Mouse (Mus musculus): ENCODE measurements around the gene Upp2.

Upp2 gene

DNA sequence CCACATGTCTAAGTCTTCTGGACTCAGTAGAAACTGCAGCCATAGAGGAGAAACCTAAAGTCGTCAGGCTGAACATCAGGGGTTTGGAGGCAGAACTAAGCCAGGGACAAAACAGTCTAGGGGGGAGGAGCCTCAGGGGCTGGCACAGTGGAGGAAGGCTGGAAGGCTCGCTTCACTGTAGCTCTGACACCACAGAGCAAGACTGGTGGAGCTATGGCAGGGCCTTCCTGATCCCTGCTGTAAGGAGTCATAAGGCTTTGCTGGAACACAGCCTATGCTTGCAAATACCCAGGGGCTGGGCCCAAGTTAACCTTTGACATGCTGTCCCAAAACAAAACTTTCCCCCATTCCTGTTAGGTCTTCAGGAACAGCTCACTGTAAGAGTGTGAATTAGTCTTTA, 185.8 kb downstream of the Upp2 start:
- DNase-seq (ENCODE audit: low spot score in 2 of 2) = no peak

GRCm38 (mm10) chr2:58754736-58755135, 187.6 kb downstream of the Upp2 start:
- no peak for DNase-seq (ENCODE audit: low spot score in 2 of 2)

DNA sequence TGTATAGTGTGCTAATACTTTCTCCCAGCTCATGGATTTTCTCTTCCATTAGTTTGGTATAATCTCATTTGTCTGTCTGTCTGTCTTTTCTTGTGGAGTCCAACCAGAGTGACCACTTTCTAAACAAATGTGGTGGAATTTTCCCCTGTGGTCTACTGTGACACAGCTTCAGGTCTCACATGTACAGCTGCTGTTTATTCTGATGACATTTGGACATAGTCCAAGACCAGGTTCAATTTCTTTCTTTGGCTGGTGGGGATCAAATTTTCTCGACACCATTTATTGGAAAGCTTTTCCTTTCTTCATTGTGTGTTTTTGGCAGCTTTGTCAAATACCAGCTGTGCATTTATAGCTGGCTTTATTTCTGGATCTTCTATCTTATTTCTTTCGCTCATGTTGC, 191.0 kb downstream of the Upp2 start:
- no peak for DNase-seq (ENCODE audit: low spot score in 2 of 2)

DNA sequence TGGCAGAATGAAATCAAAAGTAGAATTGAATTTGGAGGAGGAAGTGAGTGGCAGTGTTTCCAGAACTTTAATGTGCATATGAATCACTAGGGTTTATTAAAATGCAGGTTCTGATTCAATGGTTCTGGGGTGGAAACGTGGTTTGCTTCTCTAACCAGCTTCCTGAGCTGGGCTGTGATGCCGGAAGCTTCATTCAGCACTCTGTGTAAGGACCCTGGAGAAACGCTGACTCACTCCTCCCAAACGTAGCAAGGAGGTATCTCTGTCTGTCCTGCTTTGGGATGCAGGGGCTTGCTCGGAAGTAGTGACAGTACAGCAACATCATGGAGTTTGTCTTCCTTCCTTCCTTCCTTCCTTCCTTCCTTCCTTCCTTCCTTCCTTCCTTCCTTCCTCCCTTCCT, 192.6 kb downstream of the Upp2 start:
- DNase-seq (ENCODE audit: low spot score in 2 of 2) = peak in 1 of 2 experiments; percentile 2

DNA sequence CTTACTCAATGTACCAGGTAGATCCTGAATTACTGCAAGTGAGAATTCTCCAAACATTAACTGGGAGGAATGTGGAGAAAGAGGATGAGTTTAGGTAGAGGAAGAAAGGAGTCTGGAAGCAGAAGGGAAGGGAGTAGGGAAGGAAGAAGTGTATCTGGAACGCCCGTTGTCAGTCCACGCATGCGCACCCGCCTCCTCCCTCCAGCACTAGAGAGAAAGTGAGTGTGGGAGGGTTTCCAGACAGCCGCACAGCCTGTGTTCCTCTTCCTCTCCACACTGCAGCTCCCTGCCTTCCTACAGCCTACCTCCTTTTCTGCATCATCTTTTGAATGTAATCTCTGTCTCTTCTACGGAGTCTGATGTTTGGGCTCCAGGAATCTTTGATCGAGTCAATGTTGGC, 198.0 kb downstream of the Upp2 start:
- peak; percentile 69 to 70 for DNase-seq (ENCODE audit: low spot score in 2 of 2)

- DNase-seq (ENCODE audit: low spot score in 2 of 2) = peak in 1 of 2 experiments; percentile 2
Observed at GRCm38 (mm10) chr2:58773833-58774232, 206.7 kb downstream of the Upp2 start.

DNA sequence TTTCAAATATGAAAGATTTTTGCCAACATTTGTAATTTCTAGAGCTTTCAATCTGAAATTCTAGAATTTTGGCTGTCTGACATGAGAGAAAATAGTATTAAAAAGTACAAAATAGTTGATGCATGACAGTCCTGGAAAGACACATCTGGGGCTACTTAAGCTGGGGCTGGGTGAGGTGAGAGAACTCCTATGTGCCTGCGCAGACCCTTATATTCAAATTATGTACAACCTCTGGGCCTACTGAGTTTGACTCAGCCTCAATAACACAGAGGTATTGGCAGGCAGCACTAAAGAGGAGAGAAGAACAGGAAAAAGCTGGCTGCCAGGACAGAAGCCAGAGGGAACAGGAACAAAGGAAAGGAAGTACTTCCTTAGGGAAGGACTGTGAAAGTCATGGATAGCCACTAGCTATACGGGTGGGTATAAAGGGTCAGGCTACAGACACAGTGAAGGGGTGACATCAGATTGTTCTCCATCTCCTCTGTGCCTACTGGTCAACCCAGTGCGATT, 211.9 kb downstream of the Upp2 start:
- DNase-seq (ENCODE audit: low spot score in 2 of 2) = no peak

GRCm38 (mm10) chr2:58783526-58783925, 216.4 kb downstream of the Upp2 start:
- DNase-seq (ENCODE audit: low spot score in 2 of 2) = no peak

DNA sequence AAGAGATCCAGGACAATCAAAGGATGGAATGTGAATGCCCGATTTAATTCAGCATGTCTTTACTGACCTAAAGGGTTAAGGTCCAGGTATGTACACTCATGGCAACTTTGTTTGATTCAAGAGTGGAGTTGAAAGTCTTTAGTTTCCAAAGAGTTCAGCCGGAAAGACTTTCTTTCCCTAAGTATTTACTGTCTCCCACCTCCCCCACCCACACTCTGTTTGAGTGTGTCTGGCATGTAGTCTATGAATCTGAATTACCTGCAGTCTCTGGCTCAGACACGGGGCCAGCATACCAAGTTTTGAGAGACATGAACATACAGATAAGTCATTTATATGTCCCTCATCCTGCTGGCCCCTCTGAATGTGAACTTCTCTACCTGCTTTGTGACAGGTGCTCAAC, 219.1 kb downstream of the Upp2 start:
- no peak for DNase-seq (ENCODE audit: low spot score in 2 of 2)

DNA sequence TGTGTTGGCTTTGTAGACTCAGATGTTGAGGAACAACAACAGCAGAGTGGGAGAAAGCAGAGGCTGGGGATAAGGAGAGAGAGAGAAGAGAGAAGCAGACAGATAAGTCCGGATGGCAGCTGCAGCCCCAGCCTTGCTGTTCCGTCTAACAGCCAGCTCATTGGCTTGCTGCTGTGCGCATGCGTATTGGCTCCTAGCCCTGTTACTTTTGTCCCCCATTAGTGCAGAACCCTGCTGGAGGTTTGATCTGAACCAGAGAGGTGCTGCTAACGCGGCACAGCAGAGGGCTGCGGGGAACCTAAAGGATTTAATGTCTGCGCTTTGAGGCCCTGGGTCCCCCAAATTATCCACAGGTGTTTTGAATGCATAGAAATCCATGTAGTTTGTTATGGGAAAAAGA, 219.6 kb downstream of the Upp2 start:
- no peak for DNase-seq (ENCODE audit: low spot score in 2 of 2)

DNA sequence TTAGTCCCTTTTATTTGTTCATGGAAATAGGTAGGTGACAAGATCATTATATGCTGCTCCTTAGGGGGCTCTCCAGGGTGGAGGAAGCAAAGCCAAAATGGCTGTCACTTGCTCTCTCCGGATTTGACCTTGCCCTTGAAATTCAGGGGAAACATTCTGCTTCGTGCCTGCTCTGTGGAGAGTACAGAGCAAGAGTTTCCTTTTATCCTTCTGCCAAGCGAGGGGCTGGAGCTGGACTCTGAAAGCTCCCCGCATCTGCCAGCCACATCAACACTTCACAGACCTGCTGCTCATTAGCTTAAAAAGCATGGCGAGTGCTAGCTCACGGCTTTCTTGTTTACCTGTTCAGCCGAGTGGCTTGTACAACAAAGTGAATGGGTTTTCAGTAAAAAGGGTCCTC, 220.3 kb downstream of the Upp2 start:
- no peak for DNase-seq (ENCODE audit: low spot score in 2 of 2)

- DNase-seq (ENCODE audit: low spot score in 2 of 2) = no peak
Observed at GRCm38 (mm10) chr2:58789934-58790333, 222.8 kb downstream of the Upp2 start.

DNA sequence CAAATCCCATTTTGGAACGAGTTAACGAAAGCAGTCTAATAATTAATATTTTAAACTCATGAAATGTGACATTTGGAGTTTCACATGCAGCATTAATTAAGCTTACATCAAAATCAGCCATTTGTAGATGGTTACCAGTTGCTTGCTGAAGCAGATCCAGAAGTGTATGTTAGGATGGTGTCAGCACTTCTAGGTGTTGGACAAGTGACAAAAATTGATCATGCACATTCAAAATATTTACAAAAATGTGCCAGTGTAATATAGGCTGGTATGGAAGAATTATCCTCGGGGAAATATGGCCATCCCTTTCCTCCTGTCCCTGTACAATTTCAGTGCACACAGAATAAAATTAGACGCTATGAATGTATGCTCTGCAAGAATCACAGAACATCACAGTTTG, 223.3 kb downstream of the Upp2 start:
- no peak for DNase-seq (ENCODE audit: low spot score in 2 of 2)

DNA sequence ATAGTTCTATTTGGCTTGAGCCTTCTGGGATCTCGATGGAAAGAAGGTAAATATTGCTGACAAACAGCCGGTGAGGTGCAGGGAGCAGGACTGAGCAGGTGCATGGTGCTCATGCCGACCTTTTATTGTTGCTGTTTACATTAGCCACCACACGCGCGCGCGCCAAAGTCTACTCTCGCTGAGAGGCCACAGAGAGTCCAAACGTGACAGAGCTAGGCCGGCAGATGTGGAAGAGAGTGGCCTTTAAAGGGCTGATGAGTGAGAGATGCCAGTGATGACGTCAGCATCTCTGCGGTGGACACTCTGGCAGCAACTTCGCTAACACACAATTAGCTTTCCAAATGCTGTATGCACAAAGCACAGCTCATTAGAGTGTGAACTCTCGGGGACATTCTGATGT, 227.4 kb downstream of the Upp2 start:
- no peak for DNase-seq (ENCODE audit: low spot score in 2 of 2)

DNA sequence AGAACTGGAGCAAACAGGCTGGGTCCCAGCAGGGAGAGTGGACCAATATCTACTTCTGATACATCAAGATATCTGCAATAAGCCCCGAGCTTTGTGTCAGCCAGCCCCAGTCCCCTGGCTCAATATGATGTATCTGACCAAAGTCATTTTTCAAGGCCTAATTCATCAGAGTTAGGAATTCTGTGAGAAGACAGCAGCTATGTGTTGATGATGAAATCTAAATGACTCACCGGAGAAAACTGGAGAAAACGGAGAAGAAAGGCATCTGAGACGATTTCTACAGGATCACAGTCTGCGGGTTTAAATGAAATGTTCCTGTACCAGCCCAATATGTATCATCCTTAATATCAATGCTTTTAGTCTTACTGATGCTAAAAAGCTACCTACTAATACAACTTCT, 228.3 kb downstream of the Upp2 start:
- DNase-seq (ENCODE audit: low spot score in 2 of 2) = no peak

- no peak for DNase-seq (ENCODE audit: low spot score in 2 of 2)
Observed at GRCm38 (mm10) chr2:58797506-58797905, 230.4 kb downstream of the Upp2 start.

DNA sequence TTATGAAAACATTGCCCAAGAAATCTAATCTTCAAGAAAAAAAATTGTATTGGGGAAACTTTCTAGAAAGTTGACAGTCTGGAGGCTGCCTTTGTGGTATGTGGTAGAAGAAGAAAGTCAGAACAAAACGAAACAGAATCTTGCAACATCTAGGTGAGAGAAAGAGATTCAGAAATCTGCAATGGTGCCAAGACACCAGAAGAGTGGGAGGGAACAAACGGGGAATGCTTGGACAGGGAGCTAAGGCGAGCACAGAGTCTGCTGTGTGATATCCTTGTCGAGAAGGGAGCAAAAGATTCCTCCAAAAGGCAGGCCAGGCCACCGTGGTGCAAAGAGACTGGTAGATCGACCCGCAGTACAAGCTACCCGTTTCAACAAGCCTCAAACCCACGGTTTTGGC, 232.0 kb downstream of the Upp2 start:
- DNase-seq (ENCODE audit: low spot score in 2 of 2) = peak in 1 of 2 experiments; percentile 16

DNA sequence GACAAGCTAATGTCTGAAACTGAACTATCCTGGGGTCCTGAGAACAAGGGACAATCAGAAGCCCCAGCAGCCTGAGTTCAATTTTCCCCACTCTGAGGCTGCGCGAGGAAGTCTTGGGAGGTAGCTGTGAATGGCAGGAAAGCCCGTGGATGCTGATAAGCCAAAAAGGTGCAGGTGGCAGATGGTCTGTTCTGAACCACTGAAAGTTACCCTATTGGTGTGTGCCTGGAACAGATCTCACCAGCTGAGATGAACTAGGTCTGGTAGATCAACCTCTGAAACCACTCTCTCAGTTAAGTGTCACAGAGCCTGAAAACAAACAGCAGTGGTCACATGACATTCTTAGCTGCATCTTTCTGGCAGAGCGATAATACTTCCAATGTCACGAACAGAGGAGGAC, 232.5 kb downstream of the Upp2 start:
- no peak for DNase-seq (ENCODE audit: low spot score in 2 of 2)

GRCm38 (mm10) chr2:58812941-58813340, 245.8 kb downstream of the Upp2 start:
- DNase-seq (ENCODE audit: low spot score in 2 of 2) = no peak

DNA sequence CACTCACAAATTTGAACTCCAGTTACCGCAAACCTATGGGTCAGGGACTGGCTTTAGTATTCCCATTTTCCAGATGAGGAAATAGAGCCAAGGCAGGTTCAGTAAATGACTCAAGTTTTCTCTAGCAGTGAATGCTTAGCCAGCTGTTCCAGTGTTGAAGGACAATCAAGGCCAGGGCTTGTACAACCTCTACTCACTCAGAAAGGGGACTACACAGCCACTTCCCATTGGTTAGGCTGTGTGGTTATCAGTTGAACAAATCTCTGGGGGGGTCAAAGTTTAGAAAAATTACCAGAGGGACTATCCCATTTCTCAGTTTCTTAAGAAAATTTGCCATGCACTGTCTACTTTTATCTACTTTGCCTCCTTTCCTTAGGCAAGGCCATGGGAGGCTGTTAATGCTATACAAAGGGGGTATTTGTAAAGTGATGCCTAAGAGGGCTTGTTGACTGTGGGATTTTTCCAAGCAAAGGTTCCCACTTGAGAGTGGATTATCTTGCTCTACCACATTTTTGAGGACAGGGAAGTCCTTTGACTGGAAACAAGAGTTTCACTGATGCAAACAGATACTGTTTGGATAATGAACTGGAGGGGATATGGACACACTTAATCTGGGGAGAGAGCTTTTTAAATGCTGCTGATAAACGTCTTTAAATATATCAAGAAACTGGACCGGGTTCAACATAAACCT, 262.0 kb downstream of the Upp2 start:
- DNase-seq (ENCODE audit: low spot score in 2 of 2) = no peak

DNA sequence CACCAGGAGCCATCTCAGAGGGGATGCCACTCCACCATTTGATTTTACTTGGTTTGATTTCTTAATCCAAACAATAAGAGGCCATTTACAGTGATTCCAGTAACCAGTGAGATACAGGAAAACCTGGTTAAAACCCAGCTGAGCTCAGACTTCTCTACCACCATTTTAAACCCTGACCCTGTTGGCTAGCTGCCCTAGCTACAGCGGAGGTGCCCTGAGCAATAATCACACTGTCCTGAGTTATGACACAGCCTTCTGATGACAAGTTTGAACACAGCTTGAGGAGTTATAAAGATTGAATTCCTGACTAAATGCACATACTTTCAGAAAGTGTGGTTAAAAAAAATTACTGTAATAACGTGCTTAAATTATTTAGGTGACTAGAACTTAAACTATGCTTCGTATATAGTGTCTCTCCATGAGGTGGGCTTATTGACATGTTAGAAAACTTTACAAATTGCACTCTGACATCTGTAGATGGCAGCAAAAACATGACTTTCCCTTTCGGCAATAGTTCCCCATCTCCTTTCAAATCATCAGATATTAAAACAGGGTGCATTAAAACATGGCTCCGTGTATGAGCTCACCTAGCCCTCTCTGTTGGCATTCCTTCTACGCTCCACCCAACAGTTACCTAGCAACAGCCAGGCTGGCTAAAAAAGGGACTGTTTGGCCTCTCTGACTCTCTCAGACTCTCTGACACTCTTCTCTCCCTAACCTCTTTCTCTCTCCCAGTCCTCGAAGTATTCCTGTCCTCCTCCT, 263.1 kb downstream of the Upp2 start:
- DNase-seq (ENCODE audit: low spot score in 2 of 2) = no peak

DNA sequence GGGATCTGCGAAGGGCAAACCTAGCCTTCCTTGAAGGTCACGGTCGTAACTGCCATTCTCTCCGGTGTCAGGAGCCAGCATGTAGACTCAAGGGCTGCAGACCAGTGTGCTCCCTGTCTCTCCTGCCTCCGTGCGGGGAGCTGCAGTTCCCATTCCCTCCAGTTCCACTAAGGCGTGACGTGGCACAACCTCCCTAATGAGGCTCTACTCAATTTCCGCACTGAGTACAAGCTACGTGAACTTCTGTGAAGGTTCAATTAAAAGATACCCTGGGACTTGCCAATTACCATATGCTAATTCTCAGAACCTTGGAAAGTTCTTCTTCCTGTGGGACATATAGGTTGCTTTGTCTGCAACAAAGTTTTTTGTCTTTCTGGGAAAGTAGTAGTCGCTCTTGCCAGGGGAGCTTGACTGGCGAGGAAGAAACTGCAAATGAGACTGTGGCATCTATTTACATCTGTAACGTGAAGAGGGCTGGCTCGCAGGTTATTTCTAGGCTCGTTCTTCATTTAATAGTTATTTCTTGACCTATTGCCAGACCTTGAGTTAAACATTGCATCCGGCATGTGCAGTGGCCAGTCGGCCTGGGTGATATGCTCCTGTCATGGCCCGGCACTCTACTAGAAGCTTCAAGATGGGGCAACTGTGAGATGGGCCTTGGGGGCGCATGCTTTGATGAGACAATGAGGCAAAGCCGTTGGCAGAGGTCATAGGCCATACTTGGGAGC, 265.3 kb downstream of the Upp2 start:
- no peak for DNase-seq (ENCODE audit: low spot score in 2 of 2)

GRCm38 (mm10) chr2:58841021-58841420, 273.9 kb downstream of the Upp2 start:
- DNase-seq (ENCODE audit: low spot score in 2 of 2) = no peak

Measured in frontal cortex, postnatal 36 days (tissue).